Mouse (Mus musculus) layer of hippocampus, adult 11-12 months (tissue): ENCODE measurements around the gene Per2.
A peak's percentile ranks its signal among the peaks of the same experiment; 100 is the strongest.

Experiments
- DNase-seq: peaks from one replicate; pipeline ENCODE4 v3.0.0; 2022; ENCODE audit warnings: low spot score

Per2 gene

GRCm38 (mm10) chr1:91458223-91458861 lies 782 bp downstream of the Per2 start:
- peak; percentile 63 for DNase-seq

GRCm38 (mm10) chr1:91457698-91458097 lies 1.4 kb downstream of the Per2 start:
- DNase-seq, result peak; percentile 72

GRCm38 (mm10) chr1:91457116-91457515 lies 2.0 kb downstream of the Per2 start:
- DNase-seq, result no peak

GRCm38 (mm10) chr1:91456301-91456801 lies 2.8 kb downstream of the Per2 start:
- DNase-seq, result no peak

- no peak for DNase-seq
Observed at GRCm38 (mm10) chr1:91455661-91456161, 3.4 kb downstream of the Per2 start.

GRCm38 (mm10) chr1:91454927-91455326 lies 4.2 kb downstream of the Per2 start:
- no peak for DNase-seq

GRCm38 (mm10) chr1:91454366-91454765 lies 4.8 kb downstream of the Per2 start:
- DNase-seq, result no peak

- no peak for DNase-seq
Observed at GRCm38 (mm10) chr1:91453932-91454331, 5.2 kb downstream of the Per2 start.

GRCm38 (mm10) chr1:91451547-91452084 lies 7.5 kb downstream of the Per2 start:
- DNase-seq, result no peak

- no peak for DNase-seq
Observed at GRCm38 (mm10) chr1:91450851-91451250, 8.3 kb downstream of the Per2 start.

- DNase-seq, result no peak
Observed at GRCm38 (mm10) chr1:91448688-91449087, 10.4 kb downstream of the Per2 start.

- no peak for DNase-seq
Observed at GRCm38 (mm10) chr1:91446511-91446910, 12.6 kb downstream of the Per2 start.

- no peak for DNase-seq
Observed at GRCm38 (mm10) chr1:91446060-91446459, 13.1 kb downstream of the Per2 start.

GRCm38 (mm10) chr1:91444841-91445830 lies 14.0 kb downstream of the Per2 start:
- no peak for DNase-seq

GRCm38 (mm10) chr1:91442350-91442990 lies 16.7 kb downstream of the Per2 start:
- no peak for DNase-seq

- no peak for DNase-seq
Observed at GRCm38 (mm10) chr1:91441855-91442254, 17.3 kb downstream of the Per2 start.

GRCm38 (mm10) chr1:91439776-91440175 lies 19.3 kb downstream of the Per2 start:
- DNase-seq, result no peak

- DNase-seq, result no peak
Observed at GRCm38 (mm10) chr1:91437573-91437972, 21.6 kb downstream of the Per2 start.

GRCm38 (mm10) chr1:91437083-91437400 lies 22.1 kb downstream of the Per2 start:
- DNase-seq, result no peak

- peak; percentile 54 for DNase-seq
Observed at GRCm38 (mm10) chr1:91436380-91437082, 22.6 kb downstream of the Per2 start.

- no peak for DNase-seq
Observed at GRCm38 (mm10) chr1:91435606-91436130, 23.5 kb downstream of the Per2 start.
